Mouse (Mus musculus) hindbrain, embryonic 13.5 days (tissue): ENCODE results near the gene Glyr1. TPM values are rescaled to one million over a fixed set of nuclear protein-coding genes. Genes with fewer than 3 reads are reported as not detected.

Experiments
- ATAC-seq: fragments of 200-750 bp; cut with Nextera tagmentation; 2 replicates; pipeline ENCODE4 v1.8.0; 2017; ENCODE audit warnings: moderate TSS enrichment; ENCODE audit not compliant: low FRiP score
- H3K27ac ChIP-seq: fragments of 300-500 bp; sonication (generic); 2 replicates; pipeline ENCODE4 v1.5.1; 2015; ENCODE audit warnings: inconsistent platforms, mild to moderate bottlenecking, moderate library complexity
- H3K27me3 ChIP-seq: fragments of 300-500 bp; sonication (generic); 2 replicates; pipeline ENCODE4 v1.6.1; 2015; ENCODE audit warnings: mild to moderate bottlenecking, inconsistent platforms
- H3K36me3 ChIP-seq: fragments of 300-500 bp; sonication (generic); 2 replicates; pipeline ENCODE4 v1.6.1; 2015; ENCODE audit warnings: mild to moderate bottlenecking, inconsistent platforms
- H3K4me1 ChIP-seq: fragments of 300-500 bp; sonication (generic); replicated peaks from 2 replicates; pipeline ENCODE4 v1.6.1; 2015; ENCODE audit warnings: inconsistent platforms
- H3K4me2 ChIP-seq: fragments of 300-500 bp; sonication (generic); 2 replicates; pipeline ENCODE4 v1.6.1; 2015; ENCODE audit warnings: inconsistent platforms, mild to moderate bottlenecking, moderate library complexity
- H3K4me3 ChIP-seq: fragments of 300-500 bp; sonication (generic); 2 replicates; pipeline ENCODE4 v1.5.1; 2015; ENCODE audit warnings: mild to moderate bottlenecking, inconsistent platforms
- H3K9ac ChIP-seq: fragments of 300-500 bp; sonication (generic); 2 replicates; pipeline ENCODE4 v1.6.1; 2015; ENCODE audit warnings: mild to moderate bottlenecking, inconsistent platforms
- H3K9me3 ChIP-seq: fragments of 300-500 bp; sonication (generic); 2 replicates; pipeline ENCODE4 v1.6.1; 2016; ENCODE audit warnings: inconsistent platforms
- WGBS: fragments of 180-500 bp; shearing (Covaris S2); methylation state at CpG from one replicate; pipeline ENCODE4 v1.1.7; 2015; 5-methylcytosine and 5-hydroxymethylcytosine counted together
- polyA plus RNA-seq: library from polyadenylated mRNA; unstranded; fragments of >200 nt; fragmentation: Nextera tagmentation; extraction: Ambion mirVana; gene quantifications from 2 replicates; pipeline ENCODE4 v1.2.1, GENCODE M21; 2015

Gene Glyr1
- polyA plus RNA-seq, 1 experiment from 2014 or later, result 206 TPM

GRCm38 (mm10) chr16:5008076-5008475 is 41.6 kb downstream of the Glyr1 start:
- Histone ChIP-seq H3K4me3 (no peak overlapping the region), H3K4me2 (no peak overlapping the region), H3K4me1 (peaks cover 28% of the 10 kb centered on the region), H3K36me3 (peaks cover 24% of the 10 kb centered on the region), H3K9ac (no peak overlapping the region), H3K27me3 (no peaks in the 10 kb centered on the region), H3K27ac (no peak overlapping the region), H3K9me3 (no peaks in the 10 kb centered on the region)
- ATAC-seq, result no peak
- WGBS, result 83% methylated on average over 12 of the region's 12 CpGs

- ATAC-seq, result no peak
- Histone ChIP-seq H3K9me3 (no peaks in the 10 kb centered on the region), H3K4me3 (no peak overlapping the region), H3K9ac (no peak overlapping the region), H3K27me3 (no peaks in the 10 kb centered on the region), H3K4me2 (no peak overlapping the region), H3K4me1 (peaks cover 23% of the 10 kb centered on the region), H3K27ac (no peak overlapping the region), H3K36me3 (peaks cover 24% of the 10 kb centered on the region)
- 44% methylated on average over 6 of the region's 6 CpGs for WGBS
These were observed 42.2 kb downstream of the Glyr1 start for GRCm38 (mm10) chr16:5007492-5007891.

- Histone ChIP-seq H3K4me3 (no peak within 1 kb of the TSS), H3K4me1 (peaks cover 19% of the 10 kb centered on the region), H3K9ac (no peak within 1 kb of the TSS), H3K4me2 (no peak within 1 kb of the TSS), H3K9me3 (no peaks in the 10 kb centered on the region), H3K27me3 (no peaks in the 10 kb centered on the region), H3K27ac (no peak within 1 kb of the TSS), H3K36me3 (peaks cover 24% of the 10 kb centered on the region)
- WGBS, result 50% methylated on average over 5 of the region's 5 CpGs
- ATAC-seq, result no peak
These were observed 42.6 kb downstream of the Glyr1 start, which contains the start of gene Smim22 for GRCm38 (mm10) chr16:5007067-5007466. TSS of gene Smim22 (plus strand) at chr16:5007288.

GRCm38 (mm10) chr16:5000611-5001010 is 49.1 kb downstream of the Glyr1 start:
- no peak overlapping the region for H3K4me2 ChIP-seq
- ATAC-seq, result no peak

GRCm38 (mm10) chr16:4998984-4999383 is 50.7 kb downstream of the Glyr1 start:
- 85% methylated on average over 1 of the region's 1 CpGs for WGBS

More at GRCm38 (mm10) chr16:5000611-5001010, 49.1 kb downstream of the Glyr1 start:
- Histone ChIP-seq H3K36me3 (no peaks in the 10 kb centered on the region), H3K4me1 (no peaks in the 10 kb centered on the region), H3K27ac (no peak overlapping the region), H3K9ac (no peak overlapping the region), H3K9me3 (no peaks in the 10 kb centered on the region), H3K27me3 (no peaks in the 10 kb centered on the region), H3K4me3 (no peak overlapping the region)
- 76% methylated on average over 3 of the region's 3 CpGs for WGBS

GRCm38 (mm10) chr16:4997553-4997952 is 52.1 kb downstream of the Glyr1 start, which contains the start of gene Sept12:
TSS of gene Sept12 (minus strand) at chr16:4997852.
- no peak within 1 kb of the TSS for H3K4me3 ChIP-seq
- H3K9me3 ChIP-seq, result no peaks in the 10 kb centered on the region
- no peaks in the 10 kb centered on the region for H3K27me3 ChIP-seq
- no peaks in the 10 kb centered on the region for H3K4me1 ChIP-seq
- H3K4me2 ChIP-seq, result no peak within 1 kb of the TSS
- H3K36me3 ChIP-seq, result no peaks in the 10 kb centered on the region
- 72% methylated on average over 3 of the region's 3 CpGs for WGBS
- no peak within 1 kb of the TSS for H3K27ac ChIP-seq
- no peak within 1 kb of the TSS for H3K9ac ChIP-seq
- no peak for ATAC-seq

More at GRCm38 (mm10) chr16:4998984-4999383, 50.7 kb downstream of the Glyr1 start:
- H3K4me3 ChIP-seq, result no peak overlapping the region
- no peak overlapping the region for H3K27ac ChIP-seq
- no peak overlapping the region for H3K4me2 ChIP-seq
- H3K27me3 ChIP-seq, result no peaks in the 10 kb centered on the region
- no peaks in the 10 kb centered on the region for H3K4me1 ChIP-seq
- no peaks in the 10 kb centered on the region for H3K9me3 ChIP-seq
- no peak for ATAC-seq
- no peak overlapping the region for H3K9ac ChIP-seq
- no peaks in the 10 kb centered on the region for H3K36me3 ChIP-seq

- 88% methylated on average over 4 of the region's 4 CpGs for WGBS
These were observed 56.4 kb downstream of the Glyr1 start for GRCm38 (mm10) chr16:4993276-4993675.

GRCm38 (mm10) chr16:4984717-4985116 is 64.9 kb downstream of the Glyr1 start:
- H3K9ac ChIP-seq, result no peak overlapping the region
- 94% methylated on average over 12 of the region's 12 CpGs for WGBS
- no peak overlapping the region for H3K4me3 ChIP-seq
- H3K4me1 ChIP-seq, result no peaks in the 10 kb centered on the region
- H3K9me3 ChIP-seq, result no peaks in the 10 kb centered on the region
- no peak for ATAC-seq
- no peak overlapping the region for H3K27ac ChIP-seq
- H3K36me3 ChIP-seq, result no peaks in the 10 kb centered on the region
- H3K27me3 ChIP-seq, result no peaks in the 10 kb centered on the region
- no peak overlapping the region for H3K4me2 ChIP-seq

More at GRCm38 (mm10) chr16:4993276-4993675, 56.4 kb downstream of the Glyr1 start:
- no peak for ATAC-seq
- Histone ChIP-seq H3K27ac (no peak overlapping the region), H3K4me2 (no peak overlapping the region), H3K9me3 (no peaks in the 10 kb centered on the region), H3K4me3 (no peak overlapping the region), H3K4me1 (no peaks in the 10 kb centered on the region), H3K27me3 (no peaks in the 10 kb centered on the region), H3K9ac (no peak overlapping the region), H3K36me3 (no peaks in the 10 kb centered on the region)

GRCm38 (mm10) chr16:4979755-4980380 is 69.8 kb downstream of the Glyr1 start:
- Histone ChIP-seq H3K9me3 (no peaks in the 10 kb centered on the region), H3K36me3 (no peaks in the 10 kb centered on the region), H3K27me3 (no peaks in the 10 kb centered on the region), H3K4me2 (no peak overlapping the region), H3K4me3 (no peak overlapping the region), H3K9ac (no peak overlapping the region), H3K27ac (no peak overlapping the region), H3K4me1 (no peaks in the 10 kb centered on the region)
- WGBS, result 72% methylated on average over 4 of the region's 4 CpGs
- no peak for ATAC-seq

- H3K4me3 ChIP-seq, result no peak overlapping the region
- ATAC-seq, result no peak
- H3K4me2 ChIP-seq, result no peak overlapping the region
- no peaks in the 10 kb centered on the region for H3K9me3 ChIP-seq
- H3K27me3 ChIP-seq, result no peaks in the 10 kb centered on the region
- 68% methylated on average over 5 of the region's 5 CpGs for WGBS
- H3K4me1 ChIP-seq, result no peaks in the 10 kb centered on the region
- no peaks in the 10 kb centered on the region for H3K36me3 ChIP-seq
- H3K27ac ChIP-seq, result no peak overlapping the region
- no peak overlapping the region for H3K9ac ChIP-seq
These were observed 71.2 kb downstream of the Glyr1 start for GRCm38 (mm10) chr16:4978275-4979051.

GRCm38 (mm10) chr16:4976180-4976579 is 73.5 kb downstream of the Glyr1 start:
- Histone ChIP-seq H3K27ac (no peak overlapping the region), H3K36me3 (peaks cover 10% of the 10 kb centered on the region), H3K9ac (no peak overlapping the region), H3K4me3 (no peak overlapping the region), H3K9me3 (no peaks in the 10 kb centered on the region), H3K4me1 (no peaks in the 10 kb centered on the region), H3K4me2 (no peak overlapping the region), H3K27me3 (no peaks in the 10 kb centered on the region)
- no peak for ATAC-seq
- 82% methylated on average over 2 of the region's 2 CpGs for WGBS

- H3K4me1 ChIP-seq, result no peaks in the 10 kb centered on the region
- no peaks in the 10 kb centered on the region for H3K9me3 ChIP-seq
- 84% methylated on average over 5 of the region's 5 CpGs for WGBS
- no peaks in the 10 kb centered on the region for H3K27me3 ChIP-seq
- no peak for ATAC-seq
- no peak overlapping the region for H3K4me2 ChIP-seq
- H3K36me3 ChIP-seq, result peaks cover 13% of the 10 kb centered on the region
- no peak overlapping the region for H3K27ac ChIP-seq
- no peak overlapping the region for H3K4me3 ChIP-seq
- no peak overlapping the region for H3K9ac ChIP-seq
These were observed 75.1 kb downstream of the Glyr1 start for GRCm38 (mm10) chr16:4974521-4974920.
